Mouse (Mus musculus) spleen, adult 2 months (tissue): Measurements from ENCODE around the gene Fut7.

ENCODE experiments used
- CTCF ChIP-seq: fragments of 200-500 bp; IDR thresholded peaks from 2 replicates; pipeline ENCODE4 v1.5.1; 2011; ENCODE audit warnings: mild to moderate bottlenecking, inconsistent platforms; ENCODE audit not compliant: insufficient read depth, insufficient read length, insufficient replicate concordance; ENCODE audit errors: extremely low read depth
- POLR2A ChIP-seq: fragments of 200-500 bp; IDR thresholded peaks from 2 replicates; pipeline ENCODE4 v1.6.1; 2011; ENCODE audit warnings: low read depth, low read length, inconsistent platforms

DNA sequence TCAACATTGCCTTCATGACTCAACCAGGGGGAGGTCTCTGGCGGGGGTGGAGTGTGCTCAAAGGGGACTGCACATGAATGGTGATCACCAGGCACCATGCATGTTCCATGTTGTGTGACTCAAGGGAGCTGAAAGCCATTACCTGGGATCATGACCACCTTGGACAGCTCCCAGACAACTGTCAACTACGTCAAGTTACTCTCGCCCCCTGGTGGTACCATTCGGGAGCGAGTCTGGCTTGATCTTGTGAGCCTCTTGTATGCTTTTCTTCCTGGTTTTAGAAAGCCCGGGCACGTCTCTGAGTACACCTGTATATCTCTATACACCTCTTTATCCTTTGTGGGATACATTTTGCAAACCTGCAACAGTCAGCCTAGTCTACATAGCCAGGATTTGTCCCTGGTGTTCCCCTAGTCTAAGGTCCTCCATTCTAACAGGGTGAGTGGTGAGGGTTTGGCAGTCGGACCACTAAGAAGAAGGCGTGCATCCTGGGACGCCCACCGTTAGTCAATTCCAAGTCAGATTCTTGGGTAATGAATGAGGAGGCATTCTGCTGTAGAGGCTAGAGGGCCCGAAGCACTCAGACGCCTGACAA is 20.6 kb upstream of the Fut7 start:
- TF ChIP-seq CTCF = peak; percentile 68; the same call in 1 of the 2 replicates
- no peak for TF ChIP-seq POLR2A
